Mouse (Mus musculus) liver, postnatal 0 days (tissue): ENCODE data around the gene Kalrn.

Experiments used
- CTCF ChIP-seq: sonication (generic); IDR thresholded peaks from 2 replicates; pipeline ENCODE4 v1.5.1; 2016; ENCODE audit warnings: antibody characterized with exemption, low read depth
- EP300 ChIP-seq: IDR thresholded peaks from 2 replicates; pipeline ENCODE4 v1.6.1; 2016; ENCODE audit warnings: antibody characterized with exemption, low read depth, mild to moderate bottlenecking

DNA sequence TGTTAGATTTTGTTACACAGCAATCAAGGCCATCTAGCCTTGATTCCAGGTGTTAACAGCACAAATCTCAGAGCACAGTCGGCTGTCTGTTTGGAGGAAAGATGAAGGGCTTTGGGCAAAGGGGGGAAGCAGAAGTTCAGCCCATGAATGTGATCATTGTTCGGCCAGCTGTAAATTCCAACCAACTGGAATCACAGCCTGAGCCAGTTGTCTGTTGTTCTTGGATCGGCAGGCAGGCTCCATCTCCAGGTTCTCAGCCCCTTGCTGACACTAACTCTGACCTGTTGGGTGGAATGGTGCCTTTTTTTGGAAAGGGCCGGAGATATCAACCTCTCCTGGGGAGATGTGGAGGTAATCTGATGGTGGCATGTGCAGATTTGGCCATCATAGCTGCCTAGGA lies 28.6 kb upstream of the Kalrn start:
- TF ChIP-seq CTCF (no peak), EP300 (no peak)
